Mouse (Mus musculus) embryo, embryonic 11.5 days (tissue): Measurements from ENCODE around the gene Tmem243.

Experiments used
- DNase-seq: peaks from one replicate; pipeline ENCODE4 v3.0.0-alpha.2; 2012; ENCODE audit warnings: low read depth, low spot score

Gene Tmem243

GRCm38 (mm10) chr5:9100207-9100848 is at the start of gene Tmem243:
Gene Tmem243 (plus strand): TSS chr5:9100668.
- peak; percentile 77 for DNase-seq

DNA sequence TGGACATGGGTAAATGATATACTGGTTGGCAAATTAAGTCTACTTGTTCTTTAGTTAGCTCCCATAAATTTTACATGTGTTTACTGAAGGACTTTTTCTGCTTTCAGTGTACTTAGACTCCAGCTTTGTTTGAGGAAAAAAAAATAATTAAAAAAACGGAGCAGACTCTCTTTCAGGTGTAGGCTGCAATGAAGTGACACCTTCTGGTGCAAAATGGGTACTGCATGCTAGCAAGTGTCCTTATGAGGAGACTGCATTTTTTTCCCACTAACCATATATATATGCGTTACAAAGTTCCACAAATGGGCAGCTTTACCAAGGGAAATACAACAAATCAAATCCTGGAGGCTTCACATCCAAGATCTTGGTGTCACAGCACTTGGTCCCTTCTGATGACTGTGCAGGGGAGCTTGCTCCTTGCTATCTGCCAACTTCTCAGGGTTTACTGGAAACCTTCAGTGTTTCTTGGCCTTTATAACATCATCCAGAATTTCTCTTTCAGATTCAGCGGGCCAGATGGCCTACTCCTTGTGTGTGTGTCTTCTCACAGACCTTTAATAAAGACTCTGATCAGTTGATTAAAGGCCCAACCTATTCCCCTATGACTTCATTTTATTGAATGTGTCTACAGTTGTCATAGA is 44.3 kb upstream of the Tmem243 start:
- peak; percentile 39 for DNase-seq

DNA sequence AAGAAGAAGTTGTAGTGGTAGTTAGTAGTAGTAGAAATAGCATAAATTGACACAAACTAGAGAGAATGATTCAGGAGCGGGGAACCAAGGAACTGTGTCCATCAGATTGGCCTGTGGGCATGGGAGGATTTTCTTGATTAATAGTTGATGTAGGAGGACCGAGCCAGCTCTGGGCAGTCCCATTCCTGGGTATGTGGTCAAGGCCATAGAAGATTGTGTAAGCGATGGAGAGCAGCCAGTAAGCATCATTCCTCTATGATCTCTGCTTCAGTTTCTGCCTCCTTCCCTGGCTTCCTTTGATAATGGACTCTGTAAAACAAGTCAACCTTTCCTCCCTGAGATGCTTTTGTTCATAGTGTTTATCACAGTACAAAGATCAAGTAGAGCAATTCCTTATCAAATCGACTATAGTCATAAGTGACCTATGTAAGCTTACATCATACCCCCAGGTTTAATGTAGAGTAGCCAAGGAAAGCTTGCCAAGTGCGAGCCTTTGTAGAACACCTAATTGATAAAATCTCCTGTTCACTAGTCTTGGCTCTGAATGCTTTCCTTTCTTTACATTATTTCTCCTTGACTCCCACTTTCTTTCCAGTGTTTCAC is 43.1 kb upstream of the Tmem243 start:
- no peak for DNase-seq

DNA sequence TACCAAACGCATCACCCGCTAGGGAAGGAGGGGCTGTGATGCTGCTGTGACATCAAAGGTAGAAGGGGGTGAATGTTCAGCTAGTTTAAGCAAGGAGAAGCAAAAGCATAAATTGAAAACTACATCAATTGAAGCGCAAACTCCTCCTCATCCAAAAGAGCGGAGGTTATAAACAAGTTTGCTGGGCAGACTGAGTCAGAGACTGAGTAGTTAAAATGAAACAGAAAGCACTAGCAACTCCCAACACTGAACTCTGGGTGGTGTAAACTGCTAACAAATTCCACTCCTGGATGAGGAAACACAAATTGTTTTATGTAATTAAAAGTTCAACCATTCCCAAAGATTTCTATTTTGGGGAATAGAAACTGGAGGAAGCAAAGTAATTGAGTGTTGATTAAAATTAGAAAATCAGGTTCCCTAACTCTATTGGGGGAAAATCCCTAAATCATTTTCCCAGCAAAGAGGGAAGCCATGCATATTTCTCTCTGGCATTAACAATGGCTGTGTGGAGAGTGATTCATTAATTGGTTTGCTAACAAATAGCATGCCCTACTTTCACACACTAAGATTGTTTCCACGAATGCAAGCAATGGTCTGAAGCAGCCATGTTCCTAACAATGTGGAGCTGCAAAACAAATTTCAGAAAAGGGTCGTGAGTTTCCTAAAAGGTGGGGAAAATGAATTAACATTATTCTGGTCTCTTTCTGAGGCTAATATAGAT is 41.0 kb upstream of the Tmem243 start:
- DNase-seq, result no peak

- DNase-seq, result no peak
Observed at GRCm38 (mm10) chr5:9060228-9060627, 40.2 kb upstream of the Tmem243 start.

DNA sequence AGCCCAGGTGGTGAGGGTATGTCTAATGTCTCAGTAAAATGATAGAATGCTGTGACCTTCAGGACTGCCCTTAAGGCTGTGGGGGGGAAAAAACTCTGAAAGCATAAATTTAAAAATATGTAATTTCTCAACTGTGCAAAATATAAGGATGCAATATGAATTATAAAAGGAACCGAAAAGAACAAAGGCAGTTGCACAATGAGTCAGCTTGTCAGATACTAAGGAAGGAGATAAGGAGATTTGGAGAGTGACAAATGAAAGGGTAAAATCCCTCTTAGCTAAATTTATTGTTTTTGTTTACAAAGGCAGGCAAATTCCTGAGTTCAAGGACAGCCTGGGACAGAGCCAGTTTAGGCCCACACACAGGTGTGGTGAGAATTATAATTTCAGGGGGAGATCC is 36.3 kb upstream of the Tmem243 start:
- DNase-seq, result no peak

- DNase-seq, result no peak
Observed at GRCm38 (mm10) chr5:9068886-9069285, 31.6 kb upstream of the Tmem243 start.

DNA sequence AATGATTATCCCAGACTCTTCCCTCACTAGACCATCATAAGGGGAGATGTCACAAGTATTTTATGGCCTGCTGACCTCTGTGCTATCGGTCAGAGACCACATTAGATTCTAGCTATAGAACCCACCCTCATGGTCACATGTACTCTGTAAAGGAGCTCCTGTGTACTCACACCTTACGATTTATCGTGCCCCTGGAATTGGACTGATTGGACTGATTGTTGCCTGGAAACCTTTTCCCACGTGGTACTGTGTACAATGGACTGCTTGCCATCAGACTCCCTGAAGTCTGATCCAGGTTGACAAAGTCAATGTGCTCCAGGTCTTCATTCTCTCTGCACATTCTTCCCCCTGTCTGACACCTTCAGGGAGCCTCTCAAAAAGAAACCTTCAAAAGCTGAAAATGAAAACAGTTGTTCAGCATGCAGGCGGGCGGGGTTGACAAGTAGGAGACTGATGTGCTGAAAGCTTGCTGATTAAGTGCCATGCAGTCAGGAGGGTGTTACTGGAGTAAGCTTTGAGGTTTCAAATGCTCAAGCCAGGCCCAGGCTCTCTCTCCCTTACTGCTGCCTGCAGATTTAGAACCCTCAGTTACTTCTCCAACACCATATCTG is 30.8 kb upstream of the Tmem243 start:
- no peak for DNase-seq

DNA sequence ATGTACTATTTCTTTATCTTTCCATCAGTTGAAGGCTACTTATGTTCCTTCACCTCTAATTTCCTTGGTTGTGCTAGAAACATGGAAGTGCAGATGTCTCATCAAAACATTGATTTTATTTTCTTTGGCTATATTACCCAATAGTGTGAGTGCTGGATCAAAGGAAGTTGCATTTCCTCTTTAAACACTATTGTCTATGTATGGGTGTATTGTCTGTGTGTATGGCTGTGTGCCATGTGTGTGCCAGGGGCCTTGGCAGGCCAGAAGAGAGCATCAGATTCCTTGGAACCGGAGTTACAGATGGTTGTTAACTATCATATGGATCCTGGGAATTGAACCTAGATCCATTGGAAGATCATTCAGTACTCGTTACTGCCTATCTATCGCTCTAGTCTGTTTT is 29.1 kb upstream of the Tmem243 start:
- DNase-seq, result no peak

GRCm38 (mm10) chr5:9073177-9073854 is 27.2 kb upstream of the Tmem243 start:
- DNase-seq, result no peak

DNA sequence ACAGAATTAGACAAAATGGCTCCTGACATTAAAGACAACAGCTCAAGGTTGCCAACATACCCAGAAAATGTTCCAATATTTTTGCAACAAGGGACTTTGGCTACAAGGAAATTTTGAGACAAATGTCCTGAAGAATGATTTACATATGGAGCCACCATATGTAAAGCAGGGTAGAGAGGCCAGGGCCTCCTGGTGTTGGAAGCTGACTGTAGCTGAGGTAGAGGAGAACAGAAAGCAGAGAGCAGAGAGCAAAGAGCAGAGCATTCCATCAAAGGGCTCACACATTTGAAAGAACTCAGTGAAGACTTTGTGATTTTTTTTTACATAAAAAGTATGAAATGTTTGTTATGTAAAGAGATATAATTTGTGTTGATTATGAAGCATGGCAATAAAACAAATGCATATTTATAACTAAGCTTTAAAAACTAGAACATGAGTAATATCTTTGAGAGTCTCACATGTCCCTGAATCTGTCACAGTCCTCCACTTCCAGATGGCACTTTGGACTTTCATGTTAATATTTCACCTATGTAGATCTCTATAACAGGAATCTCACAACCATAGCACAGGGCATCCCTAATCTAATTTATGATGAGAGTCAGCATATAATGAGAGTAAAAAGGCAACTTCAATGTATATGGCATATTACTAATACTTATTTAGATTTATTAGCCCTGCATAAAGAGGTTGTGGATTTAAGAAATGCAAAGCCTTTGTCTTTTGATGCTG is 20.5 kb upstream of the Tmem243 start:
- no peak for DNase-seq

DNA sequence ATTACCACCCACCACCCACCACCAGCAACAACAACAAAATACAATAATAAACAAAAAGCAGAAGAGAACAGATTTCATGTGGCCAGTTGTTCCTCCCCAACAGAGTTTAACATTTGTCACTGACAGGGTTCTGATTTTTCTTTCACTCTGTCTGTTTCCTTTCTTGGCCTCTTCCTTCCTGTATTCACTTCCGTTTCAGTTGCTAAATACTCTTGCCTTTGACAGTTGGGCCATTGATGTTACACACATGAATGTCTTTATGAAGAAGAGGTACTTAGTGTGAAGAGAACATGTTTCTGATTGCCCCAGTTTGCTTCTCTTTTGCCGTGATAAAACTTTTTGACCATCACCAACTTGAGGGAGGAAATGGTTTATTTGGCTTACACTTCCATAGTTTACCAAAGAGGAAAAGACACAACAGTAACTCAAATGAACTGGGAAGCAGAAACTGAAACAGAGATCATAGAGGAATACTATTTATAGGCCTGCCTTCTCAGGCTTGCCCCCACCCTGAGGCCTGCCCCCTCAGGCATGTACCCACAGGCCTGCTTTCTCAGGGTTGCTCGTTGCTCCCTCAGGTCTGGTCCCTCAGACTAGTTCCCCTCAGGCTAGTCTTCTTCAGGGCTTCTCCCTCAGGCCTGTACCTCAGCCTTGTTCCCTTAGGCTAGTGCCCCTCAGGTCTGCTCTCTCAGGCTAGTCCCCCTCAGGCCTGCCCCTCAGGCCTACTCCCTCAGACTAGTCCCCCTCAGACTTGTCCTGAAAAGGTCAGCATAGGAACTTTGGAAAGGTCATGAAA is 13.3 kb upstream of the Tmem243 start:
- DNase-seq, result no peak

- DNase-seq, result no peak
Observed at GRCm38 (mm10) chr5:9090493-9091106, 9.9 kb upstream of the Tmem243 start.

- no peak for DNase-seq
Observed at GRCm38 (mm10) chr5:9092716-9093115, 7.8 kb upstream of the Tmem243 start.

DNA sequence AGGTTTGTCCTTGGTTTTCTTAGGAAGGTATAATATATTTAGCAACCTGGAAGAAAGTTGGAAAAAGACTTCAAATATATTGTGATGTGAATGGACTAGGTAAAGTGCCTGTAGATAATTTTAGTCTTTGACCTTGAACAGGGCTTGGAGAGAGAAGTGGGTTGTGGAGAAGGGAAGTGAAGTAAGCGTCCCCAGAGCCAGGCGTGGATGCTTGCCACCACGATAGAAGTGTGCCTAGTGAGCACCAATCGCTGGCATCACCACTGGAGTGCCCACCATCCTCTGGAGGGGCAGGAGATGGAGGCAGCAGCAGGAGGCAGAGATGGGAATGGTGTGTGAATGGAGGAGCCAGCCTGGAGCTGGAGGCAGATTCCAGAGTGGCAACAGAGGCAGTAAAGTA is 7.0 kb upstream of the Tmem243 start:
- no peak for DNase-seq

- peak; percentile 24 for DNase-seq
Observed at GRCm38 (mm10) chr5:9100849-9101801, 657 bp downstream of the Tmem243 start.

DNA sequence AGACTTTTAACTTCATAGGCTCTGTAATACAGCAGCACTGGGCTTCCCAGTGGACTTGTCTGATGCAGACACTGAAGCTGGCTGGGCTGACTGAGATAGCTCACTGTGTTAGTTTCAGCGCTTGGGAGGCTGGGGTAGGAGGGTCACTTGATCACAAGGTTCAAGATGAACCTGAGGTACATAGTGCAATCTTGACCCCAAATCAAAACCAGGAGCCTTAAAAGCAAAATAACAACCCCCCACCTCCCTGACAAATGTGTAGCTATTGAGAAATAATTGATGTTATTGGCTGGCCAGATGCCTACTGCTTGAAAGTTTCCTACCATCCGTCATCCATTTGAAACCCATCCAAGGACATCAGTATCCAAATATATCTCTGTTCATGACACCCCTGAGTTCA is 2.2 kb downstream of the Tmem243 start:
- DNase-seq, result no peak

- no peak for DNase-seq
Observed at GRCm38 (mm10) chr5:9103958-9104357, 3.5 kb downstream of the Tmem243 start.
